Comparison of ENCODE assay signal across 19 mouse cellular contexts in the genomic region with DNA sequence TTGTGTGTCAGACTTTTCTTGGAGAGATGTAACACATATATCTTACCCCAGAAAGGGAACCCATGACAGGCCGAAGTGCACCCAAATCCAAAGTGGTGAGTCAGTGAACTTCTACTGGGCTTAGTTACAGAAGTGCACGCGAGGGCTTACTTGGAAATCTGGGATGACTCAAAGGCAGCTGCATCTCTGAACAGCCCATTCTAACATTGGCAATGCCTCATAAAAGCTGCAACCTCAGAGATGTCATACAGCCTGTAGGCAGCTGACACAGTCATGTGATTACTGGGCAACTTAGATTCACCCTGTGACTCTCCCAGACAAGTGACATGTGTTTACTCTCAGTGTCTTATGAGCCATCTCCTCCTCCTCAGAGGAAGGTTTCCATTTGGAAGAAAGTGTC.
DNase-seq lines count a peak whose midpoint lies in the region; ATAC-seq and TF ChIP-seq lines count a peak whose summit lies in the region.
"Had no signal": no experiment of that assay in that cellular context is flagged by ENCODE, and none has a peak within 500 bp of the region (broad histone marks: within the 10 kb centered on the region; RNA-seq: fewer than 3 reads in every experiment).

No protein-coding gene starts in this region.

- no peak overlapping the region for H3K4me3 ChIP-seq in lung, postnatal 0 days (ENCODE audit: low read depth, low read length)
- H3K4me3 ChIP-seq in myocyte, result no peak overlapping the region
- H3K4me3 ChIP-seq: forebrain, embryonic 15.5 days; left cerebral cortex, adult 2 months; limb, embryonic 12.5 days had no signal

- no peak overlapping the region for H3K4me2 ChIP-seq in lung, postnatal 0 days (replicated peaks; ENCODE audit: low read depth, low read length)
- H3K4me2 ChIP-seq in myocyte (ENCODE audit: low read depth), result peak overlapping the region; percentile 43
- H3K4me2 ChIP-seq: forebrain, embryonic 15.5 days; limb, embryonic 12.5 days had no signal

- H3K36me3 ChIP-seq in lung, postnatal 0 days (ENCODE audit: insufficient read depth, low read length), result no peaks in the 10 kb centered on the region
- no peaks in the 10 kb centered on the region for H3K36me3 ChIP-seq in myocyte (ENCODE audit: control insufficient read depth, insufficient read depth)
- H3K36me3 ChIP-seq: forebrain, embryonic 15.5 days; limb, embryonic 12.5 days had no signal

- H3K79me2 ChIP-seq in myocyte (ENCODE audit: control insufficient read depth, insufficient read depth), result no peaks in the 10 kb centered on the region

- H3ac ChIP-seq in myocyte (ENCODE audit: control insufficient read depth, insufficient read length), result no peak overlapping the region

- DNase-seq in adrenal gland, adult 2 months, result peak; percentile 68
- DNase-seq in adrenal gland, postnatal 25 days, result no peak
- peak; percentile 79 for DNase-seq in lung, postnatal 0 days (ENCODE audit: low spot score)
- DNase-seq in lung, postnatal 36 days, result no peak
- peak; percentile 29 to 44 for DNase-seq in adrenal gland, postnatal 36 days
- DNase-seq in spleen, postnatal 4 days (ENCODE audit: low spot score in 2 of 2), result no peak
- no peak for DNase-seq in thymus, postnatal 4 days
- DNase-seq: cerebellum, adult 9-11 months; heart, postnatal 4 days; kidney, adult 18-20 months; kidney, postnatal 25 days; right cerebral cortex, postnatal 25 days; thymus, postnatal 36 days had no signal

- no peak for TF ChIP-seq POLR2A in myocyte (IDR thresholded peaks at IDR 0.05; ENCODE audit: insufficient read length, low read depth)

- TF ChIP-seq CTCF in lung, postnatal 0 days (IDR thresholded peaks at IDR 0.05), result no peak

- ATAC-seq in lung, postnatal 0 days, result peak; percentile 94
- ATAC-seq: forebrain, embryonic 15.5 days; hindbrain, embryonic 16.5 days had no signal

- no peaks in the 10 kb centered on the region for H3K9me3 ChIP-seq in lung, postnatal 0 days (ENCODE audit: low read length)
- H3K9me3 ChIP-seq: forebrain, embryonic 15.5 days; limb, embryonic 12.5 days had no signal

- 0 out of 2 replicates have a peak, but pooled peaks have one; percentile 45 for TF ChIP-seq EP300 in lung, postnatal 0 days (IDR thresholded peaks at IDR 0.05)

- H3K27me3 ChIP-seq in lung, postnatal 0 days (replicated peaks; ENCODE audit: insufficient read depth, low read length), result no peaks in the 10 kb centered on the region
- no peaks in the 10 kb centered on the region for H3K27me3 ChIP-seq in myocyte (ENCODE audit: control insufficient read depth, insufficient read depth, insufficient read length)
- H3K27me3 ChIP-seq: forebrain, embryonic 15.5 days; limb, embryonic 12.5 days had no signal

- H3K9ac ChIP-seq in lung, postnatal 0 days (replicated peaks; ENCODE audit: low read depth), result no peak overlapping the region
- H3K9ac ChIP-seq: forebrain, embryonic 15.5 days; limb, embryonic 12.5 days; liver, embryonic 14.5 days had no signal

- H3K4me1 ChIP-seq in lung, postnatal 0 days (ENCODE audit: insufficient read depth, low read depth, low read length), result no peaks in the 10 kb centered on the region
- H3K4me1 ChIP-seq: limb, embryonic 12.5 days had no signal

- 51% methylated on average over 3 of the region's 3 CpGs for WGBS in lung, postnatal 0 days

- H3K27ac ChIP-seq in lung, postnatal 0 days (ENCODE audit: low read length), result no peak overlapping the region
- H3K27ac ChIP-seq: forebrain, embryonic 15.5 days; left cerebral cortex, adult 2 months; limb, embryonic 12.5 days; liver, embryonic 14.5 days had no signal

TF ChIP-seq in myocyte, 11 proteins besides CTCF, POLR2A, EP300 and RAD21:
- TF ChIP-seq CEBPB (IDR thresholded peaks at IDR 0.05; ENCODE audit: insufficient read depth, poor library complexity, severe bottlenecking), result 0 out of 2 replicates have a peak, but pooled peaks have one; percentile 9
- peak in 2 of 3 experiments; percentile 82 to 96 for TF ChIP-seq MYOG (IDR thresholded peaks at IDR 0.05; ENCODE audit: control insufficient read depth in 1 of 3, insufficient read depth in 1 of 3, insufficient read length in 2 of 3, low read depth in 2 of 3)
- TF ChIP-seq POLR2AphosphoS2 (IDR thresholded peaks at IDR 0.05; ENCODE audit: insufficient read length, low read depth), result no peak
- peak; percentile 65 to 89 (median 84) for TF ChIP-seq MYOD1 (IDR thresholded peaks at IDR 0.05; ENCODE audit: control insufficient read depth in 1 of 3, insufficient read length in 2 of 3, low read depth in 2 of 3)
- TF ChIP-seq USF1 (IDR thresholded peaks at IDR 0.05; ENCODE audit: low read depth), result peak; percentile 94
- TF ChIP-seq MAX (IDR thresholded peaks at IDR 0.05; ENCODE audit: low read depth), result no peak
- TF ChIP-seq TCF12 (IDR thresholded peaks at IDR 0.05; ENCODE audit: insufficient read depth, poor library complexity, severe bottlenecking), result peak; percentile 83
- TF ChIP-seq TCF3 (IDR thresholded peaks at IDR 0.05; ENCODE audit: insufficient read length, low read depth), result peak; percentile 67
- no peak for TF ChIP-seq REST (IDR thresholded peaks at IDR 0.05; ENCODE audit: insufficient read depth, insufficient read length)
- no peak for TF ChIP-seq E2F4 (IDR thresholded peaks at IDR 0.05; ENCODE audit: insufficient read depth)
- no peak for TF ChIP-seq SRF (IDR thresholded peaks at IDR 0.05; ENCODE audit: control insufficient read depth, insufficient read length, low read depth)

Comparison
In these comparisons a context has a peak if more than half of its experiments do, and no peak if none do; other contexts are left out.
1. DNase-seq: peak in adrenal gland, adult 2 months (single experiment), lung, postnatal 0 days (single experiment) and adrenal gland, postnatal 36 days (2 of 2); none in adrenal gland, postnatal 25 days (single experiment), lung, postnatal 36 days (single experiment), spleen, postnatal 4 days (0 of 2) and thymus, postnatal 4 days (single experiment).